Mouse (Mus musculus): Measurements from ENCODE around the gene Dcst2.

GRCm38 (mm10) chr3:89421002-89421774, 59.4 kb downstream of the Dcst2 start:
- TF ChIP-seq UBTF (IDR thresholded peaks at IDR 0.05; ENCODE audit: borderline replicate concordance, insufficient read depth, low read depth, low read length) (no peak), CTCF (IDR thresholded peaks at IDR 0.05 in 2 of 3, conservative IDR thresholded peaks at IDR 0.05 in 1 of 3; ENCODE audit: control insufficient read depth in 1 of 3, insufficient read depth in 1 of 3, low read depth in 2 of 3, low read length in 3 of 3, poor library complexity in 1 of 3, severe bottlenecking in 1 of 3) (no peak), SIN3A (IDR thresholded peaks at IDR 0.05; ENCODE audit: low read length) (peak; percentile 47; the same call in 1 of the 2 replicates), RAD21 (IDR thresholded peaks at IDR 0.05; ENCODE audit: low read depth, low read length) (no peak)
